Mouse (Mus musculus) embryonic fibroblast, embryonic 13.5 days (primary cell): ENCODE results near the gene Ttc28.

Source experiments
- CTCF ChIP-seq: IDR thresholded peaks from 2 replicates; pipeline ENCODE4 v1.5.1; 2011; ENCODE audit warnings: mild to moderate bottlenecking, control low read depth, low read length, moderate library complexity, borderline replicate concordance; ENCODE audit not compliant: insufficient read depth
- POLR2A ChIP-seq: IDR thresholded peaks from 2 replicates; pipeline ENCODE4 v1.6.1; 2011; ENCODE audit warnings: low read depth, mild to moderate bottlenecking, control low read depth, low read length, moderate library complexity

GRCm38 (mm10) chr5:111325813-111326212 lies 446.2 kb downstream of the Ttc28 start:
- TF ChIP-seq CTCF (no peak), POLR2A (no peak)
